Mouse (Mus musculus): ENCODE measurements around the gene Rsl1d1.
A peak's percentile ranks its signal among the peaks of the same experiment; 100 is the strongest.
"Not testable (repeated sequence)": the region's sequence is repeated elsewhere in the genome, so short reads cannot be mapped to it uniquely, and the experiment has no call there.

Gene Rsl1d1

DNA sequence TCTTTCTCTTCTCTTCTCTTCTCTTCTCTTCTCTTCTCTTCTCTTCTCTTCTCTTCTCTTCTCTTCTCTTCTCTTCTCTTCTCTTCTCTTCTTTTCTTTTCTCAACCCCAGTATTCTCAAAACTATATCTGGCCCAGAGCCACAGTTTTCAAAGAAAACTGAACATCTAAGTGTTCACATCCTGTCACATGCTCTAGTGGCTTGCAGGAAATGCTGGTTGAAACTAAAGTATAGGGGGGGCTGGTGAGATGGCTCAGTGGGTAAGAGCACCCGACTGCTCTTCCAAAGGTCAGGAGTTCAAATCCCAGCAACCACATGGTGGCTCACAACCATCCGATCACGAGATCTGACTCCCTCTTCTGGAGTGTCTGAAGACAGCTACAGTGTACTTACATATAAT lies 45.4 kb downstream of the Rsl1d1 start:
- not testable (repeated sequence) for DNase-seq (ENCODE audit: low spot score in 2 of 2)

DNA sequence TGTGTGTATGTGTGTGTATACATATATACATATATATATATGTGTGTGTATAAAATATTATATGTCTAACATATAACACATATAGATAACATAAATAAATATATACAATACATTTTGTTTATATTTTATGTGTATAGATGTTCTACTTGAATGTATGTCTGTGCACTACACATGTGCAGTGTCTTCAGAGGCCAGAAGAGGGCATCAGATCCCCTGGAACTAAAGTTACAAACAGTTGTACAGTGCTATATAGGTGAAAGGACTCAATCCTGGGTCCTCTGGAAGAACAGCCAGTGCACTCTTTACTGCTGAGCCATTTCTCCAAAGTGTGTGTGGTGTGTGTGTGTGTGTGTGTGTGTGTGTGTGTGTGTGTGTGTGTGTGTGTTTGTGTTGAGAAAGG lies 48.6 kb downstream of the Rsl1d1 start:
- no peak for DNase-seq (ENCODE audit: low spot score in 2 of 2)

GRCm38 (mm10) chr16:11143706-11144483 lies 59.2 kb downstream of the Rsl1d1 start:
- DNase-seq (ENCODE audit: low spot score in 2 of 2), result peak; percentile 100

All from frontal cortex, postnatal 25 days (tissue).